Mouse (Mus musculus): ENCODE data around the gene Mgat4b. TPM values are rescaled to one million over a fixed set of nuclear protein-coding genes. Genes with fewer than 3 reads are reported as not detected.

The Mgat4b gene
- total and polyA plus RNA-seq, 2 experiments from 2014 or later = 77.9 to 152 TPM

GRCm38 (mm10) chr11:50252166-50252565, 41.5 kb downstream of the Mgat4b start:
- Histone ChIP-seq H3K9ac (replicated peaks; ENCODE audit: low read length, poor library complexity, severe bottlenecking) (no peak overlapping the region), H3K9me3 (ENCODE audit: low read length) (no peaks in the 10 kb centered on the region), H3K27me3 (ENCODE audit: insufficient read depth, low read length) (no peaks in the 10 kb centered on the region), H3K36me3 (ENCODE audit: insufficient read depth, low read length) (peaks cover 9% of the 10 kb centered on the region; the same call in 1 of the 2 replicates), H3K27ac (ENCODE audit: low read depth, low read length) (no peak overlapping the region), H3K4me2 (ENCODE audit: low read depth, low read length, poor library complexity, severe bottlenecking) (no peak overlapping the region), H3K4me1 (ENCODE audit: insufficient read depth, low read length) (no peaks in the 10 kb centered on the region), H3K4me3 (ENCODE audit: low read depth, low read length) (no peak overlapping the region)
- ATAC-seq (ENCODE audit: low FRiP score) = no peak
- WGBS = 76% methylated on average over 3 of the region's 3 CpGs
- DNase-seq (ENCODE audit: low spot score) = no peak
- no peak for TF ChIP-seq CTCF (IDR thresholded peaks at IDR 0.05)

GRCm38 (mm10) chr11:50252684-50253265, 42.1 kb downstream of the Mgat4b start:
- Histone ChIP-seq H3K27ac (ENCODE audit: low read depth, low read length) (no peak overlapping the region), H3K9ac (replicated peaks; ENCODE audit: low read length, poor library complexity, severe bottlenecking) (no peak overlapping the region), H3K4me3 (ENCODE audit: low read depth, low read length) (no peak overlapping the region), H3K27me3 (ENCODE audit: insufficient read depth, low read length) (no peaks in the 10 kb centered on the region), H3K4me1 (ENCODE audit: insufficient read depth, low read length) (no peaks in the 10 kb centered on the region), H3K4me2 (ENCODE audit: low read depth, low read length, poor library complexity, severe bottlenecking) (no peak overlapping the region), H3K36me3 (ENCODE audit: insufficient read depth, low read length) (peaks cover 14% of the 10 kb centered on the region), H3K9me3 (ENCODE audit: low read length) (no peaks in the 10 kb centered on the region)
- TF ChIP-seq CTCF (IDR thresholded peaks at IDR 0.05) = no peak
- no peak for DNase-seq (ENCODE audit: low spot score)
- 83% methylated on average over 11 of the region's 11 CpGs for WGBS
- no peak for ATAC-seq (ENCODE audit: low FRiP score)

- 55% methylated on average over 1 of the region's 1 CpGs for WGBS
- Histone ChIP-seq H3K4me2 (ENCODE audit: low read depth, low read length, poor library complexity, severe bottlenecking) (no peak overlapping the region), H3K9ac (replicated peaks; ENCODE audit: low read length, poor library complexity, severe bottlenecking) (no peak overlapping the region), H3K9me3 (ENCODE audit: low read length) (no peaks in the 10 kb centered on the region), H3K4me3 (ENCODE audit: low read depth, low read length) (no peak overlapping the region), H3K36me3 (ENCODE audit: insufficient read depth, low read length) (peaks cover 20% of the 10 kb centered on the region), H3K27me3 (ENCODE audit: insufficient read depth, low read length) (no peaks in the 10 kb centered on the region), H3K4me1 (ENCODE audit: insufficient read depth, low read length) (no peaks in the 10 kb centered on the region), H3K27ac (ENCODE audit: low read depth, low read length) (no peak overlapping the region)
- ATAC-seq (ENCODE audit: low FRiP score) (no peak), DNase-seq (ENCODE audit: low spot score) (no peak)
- TF ChIP-seq CTCF (IDR thresholded peaks at IDR 0.05) = no peak
Observed at GRCm38 (mm10) chr11:50253393-50253792, 42.7 kb downstream of the Mgat4b start.

GRCm38 (mm10) chr11:50254010-50254580, 43.4 kb downstream of the Mgat4b start:
- H3K36me3 ChIP-seq (ENCODE audit: insufficient read depth, low read length) = peaks cover 24% of the 10 kb centered on the region
- no peaks in the 10 kb centered on the region for H3K9me3 ChIP-seq (ENCODE audit: low read length)
- no peaks in the 10 kb centered on the region for H3K4me1 ChIP-seq (ENCODE audit: insufficient read depth, low read length)
- no peak overlapping the region for H3K9ac ChIP-seq (replicated peaks; ENCODE audit: low read length, poor library complexity, severe bottlenecking)
- H3K27ac ChIP-seq (ENCODE audit: low read depth, low read length) = no peak overlapping the region
- WGBS = 75% methylated on average over 12 of the region's 12 CpGs
- no peak overlapping the region for H3K4me2 ChIP-seq (ENCODE audit: low read depth, low read length, poor library complexity, severe bottlenecking)
- no peak for TF ChIP-seq CTCF (IDR thresholded peaks at IDR 0.05)
- H3K4me3 ChIP-seq (ENCODE audit: low read depth, low read length) = no peak overlapping the region
- H3K27me3 ChIP-seq (ENCODE audit: insufficient read depth, low read length) = no peaks in the 10 kb centered on the region
- DNase-seq (ENCODE audit: low spot score) = no peak
- no peak for ATAC-seq (ENCODE audit: low FRiP score)

- H3K4me2 ChIP-seq (ENCODE audit: low read depth, low read length, poor library complexity, severe bottlenecking) = no peak overlapping the region
- peaks cover 45% of the 10 kb centered on the region for H3K36me3 ChIP-seq (ENCODE audit: insufficient read depth, low read length)
- 87% methylated on average over 7 of the region's 7 CpGs for WGBS
- DNase-seq (ENCODE audit: low spot score) (no peak), ATAC-seq (ENCODE audit: low FRiP score) (no peak)
- no peak overlapping the region for H3K27ac ChIP-seq (ENCODE audit: low read depth, low read length)
- no peaks in the 10 kb centered on the region for H3K27me3 ChIP-seq (ENCODE audit: insufficient read depth, low read length)
- no peak overlapping the region for H3K9ac ChIP-seq (replicated peaks; ENCODE audit: low read length, poor library complexity, severe bottlenecking)
- TF ChIP-seq CTCF (IDR thresholded peaks at IDR 0.05) = no peak
- no peak overlapping the region for H3K4me3 ChIP-seq (ENCODE audit: low read depth, low read length)
- no peaks in the 10 kb centered on the region for H3K4me1 ChIP-seq (ENCODE audit: insufficient read depth, low read length)
- H3K9me3 ChIP-seq (ENCODE audit: low read length) = no peaks in the 10 kb centered on the region
Observed at GRCm38 (mm10) chr11:50256615-50257014, 45.9 kb downstream of the Mgat4b start.

GRCm38 (mm10) chr11:50258310-50258709, 47.6 kb downstream of the Mgat4b start:
- 77% methylated on average over 7 of the region's 7 CpGs for WGBS
- H3K27me3 ChIP-seq (ENCODE audit: insufficient read depth, low read length) = no peaks in the 10 kb centered on the region
- peaks cover 56% of the 10 kb centered on the region for H3K36me3 ChIP-seq (ENCODE audit: insufficient read depth, low read length)
- no peak overlapping the region for H3K4me3 ChIP-seq (ENCODE audit: low read depth, low read length)
- TF ChIP-seq CTCF (IDR thresholded peaks at IDR 0.05) = no peak
- H3K9ac ChIP-seq (replicated peaks; ENCODE audit: low read length, poor library complexity, severe bottlenecking) = no peak overlapping the region
- ATAC-seq (ENCODE audit: low FRiP score) (no peak), DNase-seq (ENCODE audit: low spot score) (no peak)
- no peaks in the 10 kb centered on the region for H3K4me1 ChIP-seq (ENCODE audit: insufficient read depth, low read length)
- no peaks in the 10 kb centered on the region for H3K9me3 ChIP-seq (ENCODE audit: low read length)
- no peak overlapping the region for H3K4me2 ChIP-seq (ENCODE audit: low read depth, low read length, poor library complexity, severe bottlenecking)
- no peak overlapping the region for H3K27ac ChIP-seq (ENCODE audit: low read depth, low read length)
